Comparison of ENCODE assay signal across 25 mouse cellular contexts in the genomic region with DNA sequence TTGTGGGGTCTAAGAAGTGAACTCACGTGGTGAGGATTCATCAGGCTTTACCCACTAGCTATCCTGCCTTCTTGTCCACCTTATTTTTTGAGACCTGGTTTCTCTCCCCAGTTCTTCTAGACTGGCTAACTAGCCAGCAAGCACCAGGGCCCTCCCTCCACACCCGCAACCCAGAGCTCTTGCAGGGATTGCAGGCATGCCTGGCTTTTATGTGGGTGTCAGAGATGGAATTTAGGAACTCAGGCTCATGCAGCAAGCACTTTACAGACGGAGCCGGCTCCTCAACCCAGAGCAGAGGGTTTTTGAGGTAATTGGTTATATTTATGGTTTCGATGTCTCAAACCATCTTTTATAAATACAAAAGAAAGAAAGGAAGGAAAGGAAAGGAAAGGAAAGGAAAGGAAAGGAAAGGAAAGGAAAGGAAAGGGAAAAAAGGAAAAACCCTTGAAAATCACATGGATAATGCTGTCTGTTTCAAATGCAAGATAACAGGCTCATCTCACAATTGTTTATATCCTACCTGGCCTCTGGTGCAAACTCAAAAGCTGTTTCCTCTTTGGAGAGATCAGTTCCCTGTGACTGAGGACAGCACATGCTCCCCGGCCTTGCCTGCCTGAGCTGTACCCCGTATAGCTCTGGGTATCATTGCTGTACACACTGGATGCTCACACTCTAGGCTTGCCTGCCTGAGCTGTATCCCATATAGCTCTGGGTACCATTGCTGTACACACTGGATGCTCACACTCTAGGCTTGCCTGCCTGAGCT. TPM values are rescaled to one million over a fixed set of nuclear protein-coding genes. Genes with fewer than 3 reads are reported as not detected.
DNase-seq lines count a peak whose midpoint lies in the region; ATAC-seq and TF ChIP-seq lines count a peak whose summit lies in the region.
"Had no signal": no experiment of that assay in that cellular context is flagged by ENCODE, and none has a peak within 500 bp of the region (broad histone marks: within the 10 kb centered on the region; RNA-seq: fewer than 3 reads in every experiment).

No protein-coding gene starts in this region.

- peaks cover 3% of the 10 kb centered on the region for H3K9me3 ChIP-seq in erythroblast, embryonic 14.5 days (ENCODE audit: control insufficient read depth, low read length)
- no peaks in the 10 kb centered on the region for H3K9me3 ChIP-seq in heart, embryonic 11.5 days (replicated peaks; ENCODE audit: control insufficient read depth, low read length)
- H3K9me3 ChIP-seq in G1E (replicated peaks) = no peaks in the 10 kb centered on the region
- H3K9me3 ChIP-seq in liver, embryonic 13.5 days (replicated peaks) = no peaks in the 10 kb centered on the region
- no peaks in the 10 kb centered on the region for H3K9me3 ChIP-seq in midbrain, embryonic 13.5 days
- H3K9me3 ChIP-seq: kidney, embryonic 15.5 days; midbrain, embryonic 10.5 days had no signal

- WGBS in heart, embryonic 11.5 days (ENCODE audit: insufficient replicate concordance) = 77% methylated on average over 7 of the region's 7 CpGs
- 85% methylated on average over 7 of the region's 7 CpGs for WGBS in liver, embryonic 13.5 days (ENCODE audit: insufficient replicate concordance)
- 91% methylated on average over 7 of the region's 7 CpGs for WGBS in midbrain, embryonic 13.5 days

- H3K27me3 ChIP-seq in erythroblast, embryonic 14.5 days (ENCODE audit: control insufficient read depth) = no peaks in the 10 kb centered on the region
- no peaks in the 10 kb centered on the region for H3K27me3 ChIP-seq in heart, embryonic 11.5 days (ENCODE audit: control insufficient read depth, insufficient read depth, low read length)
- no peaks in the 10 kb centered on the region for H3K27me3 ChIP-seq in G1E (ENCODE audit: insufficient read depth, low read length)
- no peaks in the 10 kb centered on the region for H3K27me3 ChIP-seq in liver, embryonic 13.5 days
- no peaks in the 10 kb centered on the region for H3K27me3 ChIP-seq in midbrain, embryonic 13.5 days
- H3K27me3 ChIP-seq: kidney, embryonic 15.5 days had no signal

- H3K4me3 ChIP-seq in erythroblast, embryonic 14.5 days (replicated peaks) = peak overlapping the region; percentile 23
- H3K4me3 ChIP-seq in heart, embryonic 11.5 days (ENCODE audit: low read depth, low read length) = no peak overlapping the region
- peak overlapping the region; percentile 9; the same call in 1 of the 2 replicates for H3K4me3 ChIP-seq in G1E (ENCODE audit: low read depth, low read length)
- H3K4me3 ChIP-seq in liver, embryonic 13.5 days (replicated peaks) = peak overlapping the region; percentile 43
- H3K4me3 ChIP-seq in midbrain, embryonic 13.5 days (replicated peaks) = no peak overlapping the region
- H3K4me3 ChIP-seq: kidney, embryonic 15.5 days; midbrain, embryonic 10.5 days had no signal

- H3K27ac ChIP-seq in heart, embryonic 11.5 days (ENCODE audit: low read depth, low read length) = 0 out of 2 replicates have a peak overlapping the region, but pooled peaks have one; percentile 1
- H3K27ac ChIP-seq in liver, embryonic 13.5 days = peak overlapping the region; percentile 98
- no peak overlapping the region for H3K27ac ChIP-seq in midbrain, embryonic 13.5 days
- H3K27ac ChIP-seq: kidney, embryonic 15.5 days; midbrain, embryonic 10.5 days had no signal

- no peak for ATAC-seq in erythroblast, adult 5-6 weeks (replicated peaks; ENCODE audit: low FRiP score, poor library complexity, severe bottlenecking)
- no peak for ATAC-seq in heart, embryonic 11.5 days (replicated peaks; ENCODE audit: insufficient number of reproducible peaks, low FRiP score, low TSS enrichment)
- ATAC-seq in G1E (ENCODE audit: extremely low read depth, insufficient number of reproducible peaks, low FRiP score, poor library complexity, severe bottlenecking) = no peak
- ATAC-seq in liver, embryonic 13.5 days (ENCODE audit: low read depth) = no peak
- ATAC-seq in midbrain, embryonic 13.5 days = no peak
- ATAC-seq: activated CD4-positive, CD25-positive, alpha-beta regulatory T cell, adult 4 months; forebrain, postnatal 0 days; hindbrain, embryonic 16.5 days; midbrain, embryonic 16.5 days had no signal

- peaks cover 98% of the 10 kb centered on the region for H3K36me3 ChIP-seq in erythroblast, embryonic 14.5 days (ENCODE audit: control insufficient read depth)
- no peaks in the 10 kb centered on the region for H3K36me3 ChIP-seq in heart, embryonic 11.5 days (ENCODE audit: control insufficient read depth, insufficient read depth, low read length)
- H3K36me3 ChIP-seq in G1E (replicated peaks) = peaks cover 67% of the 10 kb centered on the region
- H3K36me3 ChIP-seq in liver, embryonic 13.5 days = peaks cover 41% of the 10 kb centered on the region
- no peaks in the 10 kb centered on the region for H3K36me3 ChIP-seq in midbrain, embryonic 13.5 days
- H3K36me3 ChIP-seq: kidney, embryonic 15.5 days; midbrain, embryonic 10.5 days had no signal

- no peak for DNase-seq in heart, adult 9 months (ENCODE audit: low spot score in 2 of 2)
- DNase-seq in G1E (ENCODE audit: low spot score) = no peak
- no peak for DNase-seq in liver, embryonic 13.5 days
- DNase-seq in lung, postnatal 14 days = no peak
- DNase-seq: adrenal gland, adult 2 months; adrenal gland, postnatal 36 days; cerebellum, adult 8-10 months; cerebellum, postnatal 36 days; forebrain, postnatal 0 days; gastrocnemius, postnatal 25 days; heart, adult 18-20 months; heart, postnatal 14 days; kidney, adult 18-20 months; kidney, postnatal 25 days; lung, embryonic 14.5 days; thymus, postnatal 14 days had no signal

- peaks cover 97% of the 10 kb centered on the region for H3K4me1 ChIP-seq in erythroblast, embryonic 14.5 days (ENCODE audit: control insufficient read depth)
- H3K4me1 ChIP-seq in heart, embryonic 11.5 days (ENCODE audit: control insufficient read depth, insufficient read depth, low read length) = peaks cover 44% of the 10 kb centered on the region
- peaks cover 86% of the 10 kb centered on the region for H3K4me1 ChIP-seq in G1E (ENCODE audit: insufficient read depth, low read depth, low read length)
- peaks cover 95% of the 10 kb centered on the region for H3K4me1 ChIP-seq in liver, embryonic 13.5 days (replicated peaks)
- H3K4me1 ChIP-seq in midbrain, embryonic 13.5 days (replicated peaks) = peaks cover 4% of the 10 kb centered on the region; the same call in 1 of the 2 replicates

- no peak overlapping the region for H3K9ac ChIP-seq in heart, embryonic 11.5 days (ENCODE audit: low read depth, low read length)
- peak overlapping the region; percentile 77 for H3K9ac ChIP-seq in liver, embryonic 13.5 days
- no peak overlapping the region for H3K9ac ChIP-seq in midbrain, embryonic 13.5 days (replicated peaks)
- H3K9ac ChIP-seq: forebrain, postnatal 0 days; kidney, embryonic 15.5 days; lung, embryonic 14.5 days had no signal

- H3K4me2 ChIP-seq in heart, embryonic 11.5 days = no peak overlapping the region; the same call in 1 of the 2 replicates
- peak overlapping the region; percentile 72 for H3K4me2 ChIP-seq in liver, embryonic 13.5 days
- H3K4me2 ChIP-seq in midbrain, embryonic 13.5 days (replicated peaks) = no peak overlapping the region
- H3K4me2 ChIP-seq: kidney, embryonic 15.5 days; lung, embryonic 14.5 days had no signal

- no peak for TF ChIP-seq CTCF in G1E (IDR thresholded peaks at IDR 0.05; ENCODE audit: low read depth, low read length)

RNA-seq across cellular contexts. Expression of a gene that starts 41.5 kb away (rescaled TPM):
- 192 and 204 TPM in 2 replicates for polyA plus RNA-seq in erythroblast, embryonic 14.5 days (2012)
- 261 and 284 TPM in 2 replicates for total RNA-seq in erythroblast, adult 5-6 weeks (2015; ENCODE audit: low replicate concordance)
- 799 and 1,028 TPM in 2 replicates for total RNA-seq in erythroblast, adult 5-6 weeks (2017; ENCODE audit: low replicate concordance)
- polyA plus RNA-seq in heart, embryonic 11.5 days (2014; fragmentation: Nextera tagmentation; extraction: Ambion mirVana) = 15.7 and 17.0 TPM in 2 replicates
- total RNA-seq in G1E (2014; fragmentation: Nextera tagmentation) (151 and 231 TPM in 2 replicates), G1E (2017) (64.1 and 78.7 TPM in 2 replicates)
- polyA plus RNA-seq in G1E (2012) = 158 and 169 TPM in 2 replicates
- 39.7 and 53.3 TPM in 2 replicates for polyA plus RNA-seq in liver, embryonic 13.5 days (2015; fragmentation: Nextera tagmentation; extraction: Ambion mirVana)
- 1.1 TPM in 2 replicates for polyA plus RNA-seq in midbrain, embryonic 13.5 days (2015; fragmentation: Nextera tagmentation; extraction: Ambion mirVana)

Comparison
In these comparisons a context has a peak if more than half of its experiments do, and no peak if none do; other contexts are left out.
1. H3K4me3 ChIP-seq: peak in erythroblast, embryonic 14.5 days (single experiment), G1E (single experiment) and liver, embryonic 13.5 days (single experiment); none in heart, embryonic 11.5 days (single experiment) and midbrain, embryonic 13.5 days (single experiment).